Mouse (Mus musculus) lung, adult 2 months (tissue): ENCODE data around the gene Tcf20.

Experiments used
- CTCF ChIP-seq: fragments of 200-500 bp; IDR thresholded peaks from 2 replicates; pipeline ENCODE4 v1.5.1; 2011; ENCODE audit warnings: mild to moderate bottlenecking, low read length, control low read depth; ENCODE audit not compliant: insufficient read depth
- POLR2A ChIP-seq: fragments of 200-500 bp; IDR thresholded peaks from 2 replicates; pipeline ENCODE4 v1.6.1; 2011; ENCODE audit warnings: low read depth, mild to moderate bottlenecking, control low read depth, low read length, borderline replicate concordance; ENCODE audit errors: extremely low read depth

GRCm38 (mm10) chr15:82928844-82929243 lies 58.8 kb downstream of the Tcf20 start:
- TF ChIP-seq CTCF (no peak), POLR2A (no peak)
